Mouse (Mus musculus) fat pad, adult 2 months (tissue): Measurements from ENCODE around the gene Clec4d.
"Not testable (repeated sequence)": the region's sequence is repeated elsewhere in the genome, so short reads cannot be mapped to it uniquely, and the experiment has no call there.

ENCODE experiments used
- DNase-seq: peaks from one replicate; pipeline ENCODE4 v3.0.0-alpha.2; 2011; ENCODE audit warnings: low read depth, low spot score; ENCODE audit errors: extremely low read depth

Gene Clec4d

DNA sequence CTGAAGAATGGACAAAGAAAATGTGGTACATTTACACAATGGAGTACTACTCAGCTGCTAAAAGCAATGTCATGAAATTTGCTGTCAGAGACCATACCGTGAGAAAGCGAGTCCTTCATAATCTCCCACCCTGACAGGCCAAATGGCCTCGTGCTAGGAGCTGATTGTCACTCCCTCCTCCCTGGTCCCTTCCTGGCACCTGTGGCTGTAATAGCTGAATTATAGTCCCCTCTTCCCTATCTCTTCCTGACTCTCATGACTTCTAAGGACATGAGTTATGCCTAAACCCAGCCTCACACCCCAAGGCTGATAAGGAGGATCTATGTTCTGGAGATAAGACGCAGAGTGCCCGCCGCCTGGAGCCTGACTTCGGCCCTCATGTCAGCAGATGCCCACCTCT, 44.4 kb downstream of the Clec4d start:
- not testable (repeated sequence) for DNase-seq

DNA sequence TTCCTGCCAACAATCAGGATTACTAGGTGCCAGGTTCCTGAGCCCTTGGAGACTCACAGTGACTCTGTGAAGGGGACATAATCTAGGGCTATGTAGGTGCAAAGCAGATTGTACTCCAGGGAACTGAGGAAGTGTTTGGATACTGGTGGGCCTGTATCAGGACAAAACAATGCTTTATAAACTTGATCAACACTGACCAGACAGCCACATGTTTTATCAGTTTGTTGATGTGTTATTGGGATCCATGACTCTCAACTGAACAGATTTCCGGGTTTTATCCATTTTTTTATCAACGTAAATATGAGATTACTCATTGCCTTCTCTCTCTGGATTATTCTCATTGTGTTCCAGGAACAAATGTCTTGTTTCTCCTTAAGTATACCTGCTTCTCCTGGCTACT, 46.1 kb downstream of the Clec4d start, which contains the start of gene Vmn2r19:
Gene Vmn2r19, plus strand, starts transcription at position 301 of the 400 bp plus-strand sequence.
- no peak for DNase-seq
